Mouse (Mus musculus) midbrain, embryonic 16.5 days (tissue): ENCODE measurements around the gene Pdzk1ip1. TPM values are rescaled to one million over a fixed set of nuclear protein-coding genes. Genes with fewer than 3 reads are reported as not detected.

Source experiments
- ATAC-seq: fragments of 200-750 bp; cut with Nextera tagmentation; 2 replicates; pipeline ENCODE4 v1.8.0; 2017; ENCODE audit warnings: moderate TSS enrichment
- H3K27ac ChIP-seq: fragments of 300-500 bp; sonication (generic); 2 replicates; pipeline ENCODE4 v1.5.1; 2014; ENCODE audit warnings: mild to moderate bottlenecking, low read length, mixed read lengths
- H3K27me3 ChIP-seq: fragments of 300-500 bp; sonication (generic); 2 replicates; pipeline ENCODE4 v1.6.1; 2014; ENCODE audit warnings: low read depth, low read length, mixed read lengths; ENCODE audit not compliant: control insufficient read depth, insufficient read depth
- H3K36me3 ChIP-seq: fragments of 300-500 bp; sonication (generic); 2 replicates; pipeline ENCODE4 v1.6.1; 2014; ENCODE audit warnings: mild to moderate bottlenecking, low read length, moderate library complexity, mixed read lengths; ENCODE audit not compliant: control insufficient read depth, insufficient read depth
- H3K4me1 ChIP-seq: fragments of 300-500 bp; sonication (generic); 2 replicates; pipeline ENCODE4 v1.6.1; 2014; ENCODE audit warnings: mild to moderate bottlenecking, low read length, mixed read lengths; ENCODE audit not compliant: control insufficient read depth, insufficient read depth
- H3K4me2 ChIP-seq: fragments of 300-500 bp; sonication (generic); 2 replicates; pipeline ENCODE4 v1.6.1; 2014; ENCODE audit warnings: mild to moderate bottlenecking, low read length, mixed read lengths
- H3K4me3 ChIP-seq: fragments of 300-500 bp; sonication (generic); 2 replicates; pipeline ENCODE4 v1.5.1; 2014; ENCODE audit warnings: low read depth, mild to moderate bottlenecking, low read length, moderate library complexity, mixed read lengths
- H3K9ac ChIP-seq: fragments of 300-500 bp; sonication (generic); 2 replicates; pipeline ENCODE4 v1.6.1; 2014; ENCODE audit warnings: low read depth, low read length, mixed read lengths
- H3K9me3 ChIP-seq: fragments of 300-500 bp; sonication (generic); replicated peaks from 2 replicates; pipeline ENCODE4 v1.6.1; 2014; ENCODE audit warnings: mild to moderate bottlenecking, low read length, mixed read lengths; ENCODE audit not compliant: control insufficient read depth, poor library complexity, severe bottlenecking
- WGBS: fragments of 180-500 bp; shearing (Covaris S2); extraction: QIAGEN DNeasy Blood & Tissue Kit; methylation state at CpG from one replicate; pipeline ENCODE4 v1.1.7; 2014; 5-methylcytosine and 5-hydroxymethylcytosine counted together
- polyA plus RNA-seq: library from polyadenylated mRNA; unstranded; fragments of >200 nt; fragmentation: Nextera tagmentation; extraction: Ambion mirVana; gene quantifications from 2 replicates; pipeline ENCODE4 v1.2.1, GENCODE M21; 2015

Pdzk1ip1 gene
- polyA plus RNA-seq, 1 experiment from 2014 or later = 2.3 TPM

GRCm38 (mm10) chr4:115063518-115064239 lies 24.8 kb upstream of the Pdzk1ip1 start:
- peak; percentile 39; the same call in 1 of the 2 replicates for ATAC-seq
- Histone ChIP-seq H3K9ac (peak overlapping the region; percentile 74), H3K4me1 (peaks cover 11% of the 10 kb centered on the region), H3K9me3 (no peaks in the 10 kb centered on the region), H3K27ac (peak overlapping the region; percentile 68; the same call in 1 of the 2 replicates), H3K27me3 (peaks cover 60% of the 10 kb centered on the region), H3K4me2 (peak overlapping the region; percentile 99), H3K36me3 (no peaks in the 10 kb centered on the region), H3K4me3 (peak overlapping the region; percentile 54)
- WGBS = under 1% methylated on average over 31 of the region's 31 CpGs

- Histone ChIP-seq H3K27ac (no peak overlapping the region), H3K4me2 (no peak overlapping the region), H3K36me3 (no peaks in the 10 kb centered on the region), H3K9me3 (no peaks in the 10 kb centered on the region), H3K27me3 (peaks cover 5% of the 10 kb centered on the region), H3K9ac (no peak overlapping the region), H3K4me1 (no peaks in the 10 kb centered on the region), H3K4me3 (no peak overlapping the region)
- 62% methylated on average over 1 of the region's 1 CpGs for WGBS
- ATAC-seq = no peak
Observed at GRCm38 (mm10) chr4:115071668-115072067, 16.8 kb upstream of the Pdzk1ip1 start.

- H3K9ac ChIP-seq = no peak overlapping the region
- H3K4me2 ChIP-seq = no peak overlapping the region
- no peak overlapping the region for H3K4me3 ChIP-seq
- H3K36me3 ChIP-seq = no peaks in the 10 kb centered on the region
- no peaks in the 10 kb centered on the region for H3K9me3 ChIP-seq
- 90% methylated on average over 1 of the region's 1 CpGs for WGBS
- H3K4me1 ChIP-seq = peaks cover 8% of the 10 kb centered on the region
- H3K27me3 ChIP-seq = no peaks in the 10 kb centered on the region
- no peak overlapping the region for H3K27ac ChIP-seq
- ATAC-seq = no peak
Observed at GRCm38 (mm10) chr4:115074789-115075188, 13.7 kb upstream of the Pdzk1ip1 start.

- Histone ChIP-seq H3K4me3 (no peak overlapping the region), H3K9ac (no peak overlapping the region), H3K4me1 (peaks cover 11% of the 10 kb centered on the region), H3K27me3 (no peaks in the 10 kb centered on the region), H3K27ac (no peak overlapping the region), H3K9me3 (no peaks in the 10 kb centered on the region), H3K36me3 (no peaks in the 10 kb centered on the region), H3K4me2 (no peak overlapping the region)
- no peak for ATAC-seq
- WGBS = 37% methylated on average over 3 of the region's 3 CpGs
Observed at GRCm38 (mm10) chr4:115075204-115075915, 13.1 kb upstream of the Pdzk1ip1 start.

GRCm38 (mm10) chr4:115078892-115079820 lies 9.4 kb upstream of the Pdzk1ip1 start:
- Histone ChIP-seq H3K9me3 (no peaks in the 10 kb centered on the region), H3K27ac (no peak overlapping the region), H3K27me3 (no peaks in the 10 kb centered on the region), H3K36me3 (no peaks in the 10 kb centered on the region), H3K4me3 (no peak overlapping the region), H3K9ac (peak overlapping the region; percentile 36; the same call in 1 of the 2 replicates), H3K4me2 (no peak overlapping the region), H3K4me1 (peaks cover 11% of the 10 kb centered on the region)
- 16% methylated on average over 10 of the region's 10 CpGs for WGBS
- ATAC-seq = peak; percentile 81

- ATAC-seq = peak; percentile 1
- WGBS = 12% methylated on average over 5 of the region's 5 CpGs
- Histone ChIP-seq H3K27me3 (no peaks in the 10 kb centered on the region), H3K4me2 (no peak overlapping the region), H3K4me3 (no peak overlapping the region), H3K9me3 (no peaks in the 10 kb centered on the region), H3K4me1 (peaks cover 11% of the 10 kb centered on the region), H3K36me3 (no peaks in the 10 kb centered on the region), H3K27ac (0 out of 2 replicates have a peak overlapping the region, but pooled peaks have one; percentile 29), H3K9ac (peak overlapping the region; percentile 36; the same call in 1 of the 2 replicates)
Observed at GRCm38 (mm10) chr4:115079821-115080349, 8.6 kb upstream of the Pdzk1ip1 start.

GRCm38 (mm10) chr4:115083031-115083430 lies 5.5 kb upstream of the Pdzk1ip1 start:
- Histone ChIP-seq H3K27ac (no peak overlapping the region), H3K4me1 (peaks cover 11% of the 10 kb centered on the region), H3K27me3 (no peaks in the 10 kb centered on the region), H3K4me2 (no peak overlapping the region), H3K9ac (no peak overlapping the region), H3K9me3 (no peaks in the 10 kb centered on the region), H3K4me3 (no peak overlapping the region), H3K36me3 (no peaks in the 10 kb centered on the region)
- 80% methylated on average over 3 of the region's 3 CpGs for WGBS
- no peak for ATAC-seq

- H3K4me2 ChIP-seq = no peak overlapping the region
- H3K4me1 ChIP-seq = no peaks in the 10 kb centered on the region
- no peaks in the 10 kb centered on the region for H3K36me3 ChIP-seq
- H3K4me3 ChIP-seq = no peak overlapping the region
- no peak overlapping the region for H3K9ac ChIP-seq
- WGBS = 23% methylated on average over 6 of the region's 6 CpGs
- peak; percentile 52; the same call in 1 of the 2 replicates for ATAC-seq
- no peak overlapping the region for H3K27ac ChIP-seq
- H3K9me3 ChIP-seq = no peaks in the 10 kb centered on the region
- H3K27me3 ChIP-seq = peaks cover 9% of the 10 kb centered on the region
Observed at GRCm38 (mm10) chr4:115085522-115086095, 2.9 kb upstream of the Pdzk1ip1 start.
